ENCODE assay signal across 8 mouse cellular contexts in genomic region chr12:82189076-82189675, GRCm38 (mm10). TPM values are rescaled to one million over a fixed set of nuclear protein-coding genes. Genes with fewer than 3 reads are reported as not detected.
DNase-seq lines count a peak whose midpoint lies in the region; ATAC-seq and TF ChIP-seq lines count a peak whose summit lies in the region.

No protein-coding gene starts in this region.

- no peak overlapping the region for H3K4me2 ChIP-seq in heart, embryonic 15.5 days
- 0 out of 2 replicates have a peak overlapping the region, but pooled peaks have one; percentile 3 for H3K4me2 ChIP-seq in limb, embryonic 14.5 days (replicated peaks; ENCODE audit: low read depth, low read length, severe bottlenecking)

- no peak overlapping the region for H3K4me3 ChIP-seq in heart, embryonic 15.5 days
- H3K4me3 ChIP-seq in embryonic facial prominence, embryonic 10.5 days = peak overlapping the region; percentile 28; the same call in 1 of the 2 replicates
- H3K4me3 ChIP-seq in limb, embryonic 14.5 days (replicated peaks; ENCODE audit: low read length) = no peak overlapping the region

- DNase-seq in heart, postnatal 25 days (ENCODE audit: low spot score) = no peak
- peak; percentile 65 for DNase-seq in embryonic facial prominence, embryonic 10.5 days (ENCODE audit: low spot score)
- DNase-seq in limb, embryonic 14.5 days (ENCODE audit: low spot score) = no peak
- DNase-seq in urinary bladder, adult 18-20 months (ENCODE audit: low spot score in 2 of 2) = no peak
- no peak for DNase-seq in layer of hippocampus, postnatal 10 days (ENCODE audit: low spot score in 2 of 2)
- no peak for DNase-seq in left cerebral cortex, adult 11 months (ENCODE audit: low spot score)

- intact Hi-C loops in heart, postnatal 25 days (cut with DNase I) = no loop called here

- H3K27ac ChIP-seq in heart, embryonic 15.5 days = 0 out of 2 replicates have a peak overlapping the region, but pooled peaks have one; percentile 20
- H3K27ac ChIP-seq in embryonic facial prominence, embryonic 10.5 days (replicated peaks) = peak overlapping the region; percentile 63
- H3K27ac ChIP-seq in limb, embryonic 14.5 days (replicated peaks; ENCODE audit: low read depth, low read length) = no peak overlapping the region

- H3K4me1 ChIP-seq in heart, embryonic 15.5 days (replicated peaks) = peaks cover 57% of the 10 kb centered on the region
- H3K4me1 ChIP-seq in embryonic facial prominence, embryonic 10.5 days = peaks cover 71% of the 10 kb centered on the region
- peaks cover 38% of the 10 kb centered on the region for H3K4me1 ChIP-seq in limb, embryonic 14.5 days (ENCODE audit: control insufficient read depth, insufficient read depth, low read length)

- TF ChIP-seq POLR2A in limb, embryonic 14.5 days (IDR thresholded peaks at IDR 0.05; ENCODE audit: borderline replicate concordance, extremely low read depth, insufficient read depth, insufficient read length) = no peak

- 32% methylated on average over 6 of the region's 6 CpGs for WGBS in heart, embryonic 15.5 days
- 19% methylated on average over 6 of the region's 6 CpGs for WGBS in embryonic facial prominence, embryonic 10.5 days
- WGBS in limb, embryonic 14.5 days = 6% methylated on average over 6 of the region's 6 CpGs

- no peak overlapping the region for H3K9ac ChIP-seq in heart, embryonic 15.5 days
- H3K9ac ChIP-seq in limb, embryonic 14.5 days (ENCODE audit: low read depth, low read length, severe bottlenecking) = no peak overlapping the region

- H3K27me3 ChIP-seq in heart, embryonic 15.5 days = no peaks in the 10 kb centered on the region
- H3K27me3 ChIP-seq in embryonic facial prominence, embryonic 10.5 days (replicated peaks; ENCODE audit: low read depth, poor library complexity, severe bottlenecking) = no peaks in the 10 kb centered on the region
- H3K27me3 ChIP-seq in limb, embryonic 14.5 days (ENCODE audit: control insufficient read depth, insufficient read depth, low read length) = no peaks in the 10 kb centered on the region

- no peaks in the 10 kb centered on the region for H3K36me3 ChIP-seq in heart, embryonic 15.5 days
- H3K36me3 ChIP-seq in embryonic facial prominence, embryonic 10.5 days (replicated peaks) = peaks cover 11% of the 10 kb centered on the region; the same call in 1 of the 2 replicates
- no peaks in the 10 kb centered on the region for H3K36me3 ChIP-seq in limb, embryonic 14.5 days (ENCODE audit: control insufficient read depth, insufficient read depth, low read length)

- no peaks in the 10 kb centered on the region for H3K9me3 ChIP-seq in heart, embryonic 15.5 days (replicated peaks)
- H3K9me3 ChIP-seq in embryonic facial prominence, embryonic 10.5 days = 0 out of 2 replicates have a peak, but pooled peaks cover 2% of the 10 kb centered on the region
- H3K9me3 ChIP-seq in limb, embryonic 14.5 days (ENCODE audit: control insufficient read depth, low read length) = no peaks in the 10 kb centered on the region; the same call in 1 of the 2 replicates

- no peak for ATAC-seq in heart, embryonic 15.5 days (replicated peaks; ENCODE audit: insufficient number of reproducible peaks, insufficient read depth, low FRiP score, low read depth)
- peak; percentile 51 for ATAC-seq in CD4-positive, CD25-positive, alpha-beta regulatory T cell, adult 4 months
- ATAC-seq in limb, embryonic 14.5 days (ENCODE audit: low FRiP score, low read depth) = no peak

RNA-seq across cellular contexts. Expression of gene Sipa1l1, which starts 20.1 kb away (rescaled TPM):
- polyA plus RNA-seq in heart, embryonic 15.5 days (2015; fragmentation: Nextera tagmentation; extraction: Ambion mirVana) = 16.9 and 22.3 TPM in 2 replicates
- total RNA-seq in heart, postnatal 25 days (2021) = 10 to 100 TPM in 1 of 2 experiments, 1 to 10 TPM in 1; 8.7 to 10.3 TPM
- polyA plus RNA-seq in CD4-positive, CD25-positive, alpha-beta regulatory T cell, adult 4 months (2017; shearing (Covaris generic)) = 10 to 100 TPM; 28.7 to 36.1 TPM
- 34.0 and 36.5 TPM in 2 replicates for polyA plus RNA-seq in embryonic facial prominence, embryonic 10.5 days (2016; fragmentation: Nextera tagmentation; extraction: Ambion mirVana)
- 31.0 and 34.4 TPM in 2 replicates for polyA plus RNA-seq in limb, embryonic 14.5 days (2012; rRNA removed)
- polyA plus RNA-seq in limb, embryonic 14.5 days (2014; fragmentation: Nextera tagmentation; extraction: Ambion mirVana) = 29.5 and 39.4 TPM in 2 replicates
- 100 to 1,000 TPM; 140 to 146 TPM for total RNA-seq in layer of hippocampus, postnatal 10 days (2021)
